In the genomic region with DNA sequence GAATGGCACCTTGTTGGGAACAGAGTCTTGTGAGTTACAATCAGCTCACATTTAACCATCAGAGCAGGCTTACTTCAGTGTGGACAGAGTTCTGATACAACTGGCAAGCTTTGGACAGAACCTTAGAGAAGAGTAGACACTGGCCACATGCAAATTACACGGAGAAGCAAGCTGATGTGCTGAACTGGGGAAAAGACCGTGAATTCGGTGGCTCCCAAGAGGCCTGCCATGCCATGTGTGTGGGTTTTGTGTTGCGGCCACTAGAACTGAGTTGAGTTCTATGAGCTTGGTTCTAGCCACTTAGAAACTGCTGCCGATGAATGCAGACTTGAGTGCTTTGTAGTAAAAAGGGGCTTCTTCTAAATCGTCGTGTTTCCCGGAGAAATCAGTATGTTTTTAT, we compare ENCODE assay signal across 1 mouse cellular context.
TF ChIP-seq lines count a peak whose summit lies in the region.

No protein-coding gene starts in this region.

TF ChIP-seq in CH12.LX, 34 proteins besides CTCF, POLR2A, EP300 and RAD21 (continued from another document):
- TF ChIP-seq USF2 (conservative IDR thresholded peaks at IDR 0.05; ENCODE audit: low read depth, low read length) (no peak), BHLHE40 (IDR thresholded peaks at IDR 0.05; ENCODE audit: low read depth, low read length) (peak; percentile 61)
